Mouse (Mus musculus) brown adipose tissue, adult 24 weeks (tissue): ENCODE measurements at regions not wholly inside any gene's neighbourhood (a gene's known extent, or its start where the extent isn't known, plus 50 kb on each side); places are given as distances from the start of the nearest gene placed in this dataset.
"Not testable (repeated sequence)": the region's sequence is repeated elsewhere in the genome, so short reads cannot be mapped to it uniquely, and the experiment has no call there.

Experiments used
- H3K27ac ChIP-seq: fragments of 200-500 bp; replicated peaks from 2 replicates; pipeline ENCODE4 v1.5.1; 2012; ENCODE audit warnings: low read depth, mild to moderate bottlenecking, low read length
- H3K4me1 ChIP-seq: fragments of 200-500 bp; 2 replicates; pipeline ENCODE4 v1.6.1; 2012; ENCODE audit warnings: low read length, mixed read lengths; ENCODE audit not compliant: control insufficient read depth, insufficient read depth, insufficient read length
- H3K4me3 ChIP-seq: fragments of 200-500 bp; 2 replicates; pipeline ENCODE4 v1.5.1; 2012; ENCODE audit warnings: low read depth, mild to moderate bottlenecking, low read length, moderate library complexity; ENCODE audit not compliant: insufficient read depth

- not testable (repeated sequence) for H3K27ac ChIP-seq, H3K4me1 ChIP-seq, H3K4me3 ChIP-seq
These were observed 51.8 kb downstream of the Teddm3 start for GRCm38 (mm10) chr16:21102033-21102432.

- not testable (repeated sequence) for H3K4me3 ChIP-seq, H3K27ac ChIP-seq
These were observed 53.7 kb downstream of the Teddm3 start for GRCm38 (mm10) chr16:21100126-21100525.

GRCm38 (mm10) chr16:21074779-21075148 lies 79.0 kb downstream of the Teddm3 start:
- Histone ChIP-seq H3K4me3 (no peak overlapping the region), H3K4me1 (no peaks in the 10 kb centered on the region), H3K27ac (no peak overlapping the region)

More at GRCm38 (mm10) chr16:21100126-21100525, 53.7 kb downstream of the Teddm3 start:
- H3K4me1 ChIP-seq = not testable (repeated sequence)

DNA sequence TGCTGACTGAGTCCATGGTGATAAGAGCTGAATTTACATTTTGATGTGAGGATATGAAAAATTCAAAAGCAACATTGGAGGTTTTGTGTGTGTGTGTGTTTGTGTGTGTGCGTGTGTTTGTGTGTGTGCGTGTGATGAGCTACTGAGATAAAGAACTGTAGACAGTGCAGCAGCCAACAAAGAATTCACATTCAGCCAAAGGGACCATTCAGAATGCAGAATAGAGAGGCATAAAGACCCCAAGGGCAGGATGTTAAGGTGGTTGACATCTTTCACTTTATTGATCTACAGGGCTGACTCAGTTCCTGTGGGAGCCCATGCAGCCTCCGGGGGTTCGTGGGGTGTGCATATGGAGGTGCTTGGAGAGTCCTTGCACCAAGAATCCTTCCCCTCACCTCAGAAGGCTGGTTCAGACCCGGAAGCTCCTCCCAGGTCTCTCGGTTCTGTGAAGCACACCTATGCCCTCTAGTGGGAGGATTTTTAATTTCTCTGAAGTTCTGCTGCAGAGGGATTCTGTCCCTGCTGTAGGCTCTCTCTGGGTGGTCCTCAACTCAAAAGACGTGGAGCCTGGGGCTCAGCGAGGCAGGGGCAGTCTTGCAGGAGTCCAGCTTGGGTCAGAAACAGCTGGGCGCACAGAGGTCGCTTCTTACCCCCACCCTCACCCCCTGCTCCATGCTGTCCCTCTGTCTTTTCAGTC lies 79.6 kb downstream of the Teddm3 start:
- H3K4me3 ChIP-seq, H3K27ac ChIP-seq, H3K4me1 ChIP-seq: not testable (repeated sequence)

DNA sequence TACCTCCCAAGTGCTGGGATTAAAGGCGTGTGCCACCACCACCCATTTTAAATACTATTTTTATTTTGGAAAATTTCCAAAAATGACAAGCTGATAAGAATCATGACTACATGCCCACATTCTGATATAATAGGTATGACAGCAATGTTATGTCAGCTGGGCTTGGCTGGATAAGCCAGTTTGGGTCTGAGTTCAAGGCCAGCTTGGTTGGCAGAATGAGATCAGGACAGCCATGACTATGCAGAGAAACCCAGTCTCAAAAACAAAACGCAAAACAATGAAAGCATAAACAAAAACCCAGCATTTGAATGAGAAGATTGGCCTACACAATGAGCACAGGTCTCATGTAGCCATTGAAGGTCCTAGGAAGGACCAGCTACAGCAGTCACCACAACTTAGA lies 93.6 kb downstream of the Teddm3 start:
- Histone ChIP-seq H3K4me1 (no peaks in the 10 kb centered on the region), H3K4me3 (no peak overlapping the region), H3K27ac (no peak overlapping the region)

DNA sequence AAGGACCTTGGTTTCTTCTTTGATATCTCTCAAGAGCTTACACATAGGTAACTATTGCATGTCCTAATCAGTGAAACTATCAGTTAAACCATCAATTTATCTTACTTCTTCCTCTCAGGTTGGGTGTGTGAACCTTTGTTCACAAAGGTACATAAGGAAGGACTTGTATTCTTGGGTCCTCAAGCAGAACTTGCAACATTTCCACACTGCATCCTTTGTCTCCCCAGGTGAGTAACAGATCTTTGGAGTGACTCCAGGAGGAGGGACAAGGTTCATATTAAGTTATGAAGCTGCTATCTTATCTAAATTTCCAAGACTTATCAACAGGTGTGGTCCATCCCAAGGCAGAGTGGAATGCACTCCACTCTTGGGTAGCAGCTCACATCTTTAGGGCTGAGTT lies 99.0 kb downstream of the Teddm3 start:
- no peaks in the 10 kb centered on the region for H3K4me1 ChIP-seq
- H3K27ac ChIP-seq = no peak overlapping the region

DNA sequence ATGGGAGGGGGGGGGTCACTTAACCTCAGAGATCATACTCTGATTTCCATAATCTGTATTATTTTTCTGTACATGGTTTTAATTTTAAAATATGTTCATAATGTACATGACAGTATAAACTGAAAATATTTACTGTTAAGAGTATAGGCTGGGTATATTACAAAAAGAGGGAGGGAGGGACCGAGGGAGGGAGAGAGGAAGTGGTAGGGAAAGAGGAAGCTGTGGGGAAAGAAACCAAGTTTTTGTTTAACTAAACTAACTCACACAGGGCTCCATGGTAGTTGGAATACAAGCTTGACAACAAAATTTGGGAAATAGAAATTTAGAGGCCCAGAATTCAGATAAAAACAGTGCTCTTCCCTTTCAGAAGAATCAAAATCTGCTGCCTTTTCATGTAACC lies 131.7 kb downstream of the Teddm3 start:
- not testable (repeated sequence) for H3K27ac ChIP-seq

More for the DNA sequence above, 99.0 kb downstream of the Teddm3 start:
- H3K4me3 ChIP-seq = no peak overlapping the region

DNA sequence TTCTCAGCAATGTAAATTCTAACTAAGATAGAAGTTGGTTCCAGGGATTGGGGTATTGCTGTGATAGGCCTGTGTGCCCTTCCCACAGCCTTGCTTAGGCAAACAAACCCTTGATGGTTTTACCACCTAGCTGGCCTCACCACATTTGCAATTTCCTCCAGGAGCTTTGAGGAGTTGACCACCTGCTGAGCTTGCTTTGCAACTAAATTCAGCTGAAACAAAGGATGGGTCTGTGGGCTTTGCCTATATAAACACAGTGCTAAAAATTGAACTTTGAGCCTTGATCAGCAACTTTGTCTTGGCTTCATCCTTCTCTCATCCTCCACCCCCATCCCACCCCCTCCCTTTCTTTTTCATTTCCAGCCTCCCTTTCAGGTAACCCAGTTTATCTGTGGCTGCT lies 148.9 kb downstream of the Teddm3 start:
- no peak overlapping the region for H3K27ac ChIP-seq
- no peak overlapping the region for H3K4me3 ChIP-seq
- no peaks in the 10 kb centered on the region for H3K4me1 ChIP-seq

More for the DNA sequence above, 131.7 kb downstream of the Teddm3 start:
- H3K4me1 ChIP-seq, H3K4me3 ChIP-seq: not testable (repeated sequence)

- no peaks in the 10 kb centered on the region for H3K4me1 ChIP-seq
- H3K27ac ChIP-seq = no peak overlapping the region
These were observed 152.7 kb downstream of the Teddm3 start for GRCm38 (mm10) chr16:21001126-21001525.

GRCm38 (mm10) chr16:20990524-20990923 lies 163.3 kb downstream of the Teddm3 start:
- Histone ChIP-seq H3K4me3 (no peak overlapping the region), H3K27ac (no peak overlapping the region), H3K4me1 (no peaks in the 10 kb centered on the region)

More at GRCm38 (mm10) chr16:21001126-21001525, 152.7 kb downstream of the Teddm3 start:
- no peak overlapping the region for H3K4me3 ChIP-seq

DNA sequence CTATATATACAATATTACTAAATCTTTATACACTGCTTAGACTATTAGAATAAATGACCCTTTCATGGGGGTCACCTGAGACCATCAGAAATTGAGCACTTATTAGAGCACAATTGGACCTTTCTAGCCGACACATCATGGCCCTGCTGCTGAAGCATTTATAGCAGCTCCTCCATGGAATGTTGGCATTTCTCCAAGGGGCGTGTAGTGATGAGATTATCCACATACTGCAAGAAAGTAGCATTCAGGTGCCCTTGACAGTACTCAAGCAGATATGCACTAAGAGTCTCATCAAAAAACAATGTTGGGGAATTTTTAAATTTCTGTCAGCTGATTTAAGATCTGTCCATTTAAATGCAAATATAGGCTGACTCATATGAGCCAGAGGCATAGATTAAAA lies 178.4 kb downstream of the Teddm3 start:
- H3K27ac ChIP-seq = no peak overlapping the region
- no peak overlapping the region for H3K4me3 ChIP-seq
- no peaks in the 10 kb centered on the region for H3K4me1 ChIP-seq

GRCm38 (mm10) chr16:20972442-20972841 lies 181.4 kb downstream of the Teddm3 start:
- H3K4me3 ChIP-seq = no peak overlapping the region
- H3K27ac ChIP-seq = no peak overlapping the region
- no peaks in the 10 kb centered on the region for H3K4me1 ChIP-seq

DNA sequence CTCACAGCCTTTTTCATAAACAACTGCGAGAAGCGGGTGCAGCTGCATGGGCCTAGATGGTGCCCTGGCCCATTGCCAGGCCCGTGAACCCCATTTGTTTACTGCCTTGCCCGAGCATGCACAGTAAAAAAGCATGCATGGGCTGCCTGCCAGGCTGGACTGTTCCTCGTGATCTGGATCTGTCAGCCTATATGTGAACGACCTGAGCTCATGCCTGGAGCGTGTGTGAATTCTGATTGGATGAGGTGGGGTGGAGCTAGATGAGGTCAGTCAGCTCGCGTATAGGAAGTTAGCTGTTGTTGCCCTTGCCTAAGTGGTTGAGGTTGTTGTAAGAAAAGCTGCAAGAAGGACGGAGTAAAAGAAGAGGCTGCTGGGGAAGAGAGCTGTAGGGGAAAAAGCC lies 194.9 kb downstream of the Teddm3 start:
- Histone ChIP-seq H3K4me3 (no peak overlapping the region), H3K4me1 (no peaks in the 10 kb centered on the region), H3K27ac (no peak overlapping the region)

DNA sequence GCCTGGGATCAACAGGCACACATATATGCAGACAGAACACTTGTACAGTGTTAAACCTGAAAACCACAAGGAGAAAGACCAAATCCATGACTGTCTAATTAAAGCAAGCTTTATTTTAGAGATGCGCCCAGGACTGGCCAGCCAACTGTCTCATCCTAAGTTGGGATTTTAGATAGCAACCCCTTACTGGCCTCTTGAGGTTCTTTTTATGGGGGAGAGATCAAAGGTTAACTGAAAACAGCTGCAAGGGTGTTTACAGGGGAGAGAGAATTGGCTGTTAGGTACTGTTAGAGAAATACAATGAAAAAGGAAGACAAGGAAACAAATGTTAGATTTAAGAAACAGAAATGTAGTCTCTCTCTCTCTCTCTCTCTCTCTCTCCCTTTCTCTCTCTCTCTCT lies 202.4 kb upstream of the Thpo start:
- H3K4me1 ChIP-seq = no peaks in the 10 kb centered on the region
- no peak overlapping the region for H3K27ac ChIP-seq
- H3K4me3 ChIP-seq = no peak overlapping the region

- not testable (repeated sequence) for H3K4me1 ChIP-seq, H3K4me3 ChIP-seq, H3K27ac ChIP-seq
These were observed 200.5 kb upstream of the Thpo start for GRCm38 (mm10) chr16:20934846-20935245.

DNA sequence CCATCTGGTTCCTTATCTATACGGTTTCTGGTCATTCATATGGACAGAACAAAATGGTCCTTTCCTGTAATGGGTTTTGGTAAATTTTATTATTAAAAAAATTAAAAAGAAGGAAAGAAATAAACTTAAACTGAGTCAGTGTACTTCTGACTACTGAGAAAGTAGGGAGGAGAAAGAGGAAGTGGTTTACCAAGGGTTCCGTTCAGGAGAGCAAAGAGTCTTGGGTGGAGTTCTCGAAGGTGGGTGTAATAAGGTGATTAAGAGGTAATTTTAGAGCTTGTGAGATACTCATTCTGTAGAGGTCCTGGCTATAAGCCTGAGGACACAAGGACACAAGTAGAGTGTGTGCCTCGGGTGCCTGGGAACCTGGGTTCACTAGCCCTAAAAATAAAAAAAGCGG lies 195.7 kb upstream of the Thpo start:
- H3K4me1 ChIP-seq, H3K27ac ChIP-seq, H3K4me3 ChIP-seq: not testable (repeated sequence)
